In the genomic region with DNA sequence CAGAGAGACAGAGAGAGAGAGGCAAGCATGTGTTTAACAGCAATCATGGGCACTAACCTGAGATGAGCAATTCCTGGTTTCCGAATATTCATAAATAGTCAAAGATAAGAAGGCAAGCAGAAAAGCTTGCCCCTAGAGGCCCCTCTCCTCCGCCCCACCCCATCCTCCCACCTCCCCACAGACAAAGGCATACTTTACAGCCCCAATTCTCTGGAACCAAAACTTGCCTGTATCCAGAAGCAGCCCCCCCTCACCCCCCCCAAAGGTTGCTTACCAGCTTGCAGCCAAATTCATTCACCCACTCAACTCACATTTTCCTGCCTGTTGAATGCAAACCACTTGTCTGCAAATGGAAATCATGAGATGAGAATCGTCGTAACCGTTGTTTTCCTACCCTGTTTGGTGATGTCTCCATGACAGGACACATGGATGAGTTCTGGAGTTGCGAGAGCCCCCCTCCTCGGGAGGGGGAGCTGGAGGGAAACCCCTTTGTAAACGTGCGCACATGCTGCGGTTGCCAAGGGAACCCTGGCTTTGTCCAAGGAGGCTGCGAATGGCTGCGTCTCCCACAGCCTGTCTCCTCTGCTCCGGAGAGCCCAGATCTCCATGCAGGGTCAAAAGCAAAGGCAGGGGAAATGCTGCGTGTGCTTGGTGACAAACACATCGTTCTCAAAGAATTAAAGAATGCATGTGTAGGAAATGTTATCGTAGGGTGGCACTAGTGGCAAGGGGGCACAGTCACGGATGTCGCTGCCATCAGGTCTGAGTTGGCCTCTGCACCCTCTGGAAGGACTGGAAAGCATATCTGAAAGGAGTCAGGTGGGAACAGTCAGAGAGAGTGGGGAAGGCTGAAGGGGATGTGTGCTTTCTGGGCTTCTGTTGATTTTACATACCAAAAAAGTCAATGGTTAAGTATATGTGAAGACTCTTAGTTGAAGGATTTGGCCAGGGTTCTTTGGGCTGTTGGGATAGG, we compare ENCODE assay signal across 9 mouse cellular contexts.
A peak's percentile ranks its signal among the peaks of the same experiment; 100 is the strongest.
DNase-seq lines count a peak whose midpoint lies in the region; ATAC-seq lines count a peak whose summit lies in the region.
"Had no signal": no experiment of that assay in that cellular context is flagged by ENCODE, and none has a peak within 500 bp of the region (broad histone marks: within the 10 kb centered on the region; RNA-seq: fewer than 3 reads in every experiment).

No protein-coding gene starts in this region.

- H3K27ac ChIP-seq in embryonic facial prominence, embryonic 14.5 days (replicated peaks; ENCODE audit: low read depth, low read length) = no peak overlapping the region
- H3K27ac ChIP-seq in kidney, embryonic 16.5 days (ENCODE audit: low read length) = no peak overlapping the region

- intact Hi-C loops in left cerebral cortex, postnatal 10 days (cut with DNase I) = no loop called here
- intact Hi-C loops in left cerebral cortex, postnatal 4 days (cut with DNase I) = no loop called here

- no peaks in the 10 kb centered on the region for H3K27me3 ChIP-seq in embryonic facial prominence, embryonic 14.5 days (replicated peaks; ENCODE audit: control insufficient read depth, insufficient read depth, low read length)
- no peaks in the 10 kb centered on the region for H3K27me3 ChIP-seq in kidney, embryonic 16.5 days (ENCODE audit: insufficient read depth, low read length)

- no peak for ATAC-seq in embryonic facial prominence, embryonic 14.5 days (ENCODE audit: low read depth)
- ATAC-seq in kidney, embryonic 16.5 days (ENCODE audit: low FRiP score, low TSS enrichment) = no peak

- H3K36me3 ChIP-seq in embryonic facial prominence, embryonic 14.5 days (ENCODE audit: control insufficient read depth, insufficient read depth, low read length) = no peaks in the 10 kb centered on the region
- H3K36me3 ChIP-seq in kidney, embryonic 16.5 days (ENCODE audit: insufficient read depth, low read length) = no peaks in the 10 kb centered on the region

- no peak overlapping the region for H3K9ac ChIP-seq in embryonic facial prominence, embryonic 14.5 days (ENCODE audit: low read depth, low read length)
- H3K9ac ChIP-seq in kidney, embryonic 16.5 days (replicated peaks; ENCODE audit: low read length) = no peak overlapping the region

- DNase-seq in left cerebral cortex, postnatal 10 days (ENCODE audit: extremely low spot score in 1 of 2, low spot score in 2 of 2) = peak; percentile 43 to 44
- no peak for DNase-seq in left cerebral cortex, adult 8-10 months (ENCODE audit: low spot score in 2 of 2)
- DNase-seq in embryonic facial prominence, embryonic 14.5 days (ENCODE audit: low spot score) = peak; percentile 38
- peak; percentile 63 for DNase-seq in left cerebral cortex, postnatal 4 days
- peak; percentile 70 to 79 for DNase-seq in right cerebral cortex, postnatal 10 days (ENCODE audit: low spot score in 2 of 2)
- DNase-seq in adrenal gland, postnatal 14 days = no peak
- no peak for DNase-seq in heart, postnatal 4 days
- DNase-seq: adrenal gland, postnatal 36 days had no signal

- H3K4me2 ChIP-seq in embryonic facial prominence, embryonic 14.5 days (ENCODE audit: low read depth, low read length) = peak overlapping the region; percentile 31
- H3K4me2 ChIP-seq in kidney, embryonic 16.5 days (replicated peaks; ENCODE audit: low read depth, low read length) = no peak overlapping the region

- no peaks in the 10 kb centered on the region for H3K4me1 ChIP-seq in embryonic facial prominence, embryonic 14.5 days (ENCODE audit: control insufficient read depth, insufficient read depth, low read length)
- no peaks in the 10 kb centered on the region for H3K4me1 ChIP-seq in kidney, embryonic 16.5 days (ENCODE audit: insufficient read depth, low read length)

- no peak overlapping the region for H3K4me3 ChIP-seq in embryonic facial prominence, embryonic 14.5 days (ENCODE audit: low read depth, low read length)
- no peak overlapping the region for H3K4me3 ChIP-seq in kidney, embryonic 16.5 days (ENCODE audit: low read length)

- no peaks in the 10 kb centered on the region for H3K9me3 ChIP-seq in embryonic facial prominence, embryonic 14.5 days (ENCODE audit: control insufficient read depth, low read length)
- H3K9me3 ChIP-seq in kidney, embryonic 16.5 days (ENCODE audit: low read length) = no peaks in the 10 kb centered on the region

- 52% methylated on average over 18 of the region's 18 CpGs for WGBS in embryonic facial prominence, embryonic 14.5 days
- 45% methylated on average over 18 of the region's 18 CpGs for WGBS in kidney, embryonic 16.5 days

Comparison
In these comparisons a context has a peak if more than half of its experiments do, and no peak if none do; other contexts are left out.
1. DNase-seq: peak in left cerebral cortex, postnatal 10 days (2 of 2), embryonic facial prominence, embryonic 14.5 days (single experiment), left cerebral cortex, postnatal 4 days (single experiment) and right cerebral cortex, postnatal 10 days (2 of 2); none in left cerebral cortex, adult 8-10 months (0 of 2), adrenal gland, postnatal 14 days (single experiment) and heart, postnatal 4 days (single experiment).